Mouse (Mus musculus): ENCODE results near the gene Pitpnc1. TPM values are rescaled to one million over a fixed set of nuclear protein-coding genes. Genes with fewer than 3 reads are reported as not detected.

Gene Pitpnc1
- polyA plus RNA-seq, 1 experiment from 2014 or later, result 36.1 TPM

DNA sequence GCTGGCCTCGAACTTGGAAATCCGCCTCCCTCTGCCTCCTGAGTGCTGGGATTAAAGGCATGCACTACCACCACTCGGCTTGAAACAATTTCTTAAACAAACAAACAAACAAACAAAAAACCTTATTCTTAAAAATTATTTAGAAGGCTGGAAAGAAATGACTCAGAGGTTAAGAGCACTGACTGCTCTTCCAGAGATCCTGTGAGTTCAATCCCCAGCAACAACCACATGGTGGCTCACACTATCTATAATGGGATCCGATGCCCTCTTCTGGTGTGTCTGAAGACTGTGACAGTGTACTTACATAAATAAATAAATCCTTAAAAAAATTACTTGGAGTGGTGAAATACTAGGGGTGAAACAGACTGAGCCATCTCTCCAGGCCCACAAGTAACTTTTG, 309.3 kb downstream of the Pitpnc1 start:
- H3K27ac ChIP-seq, result no peak overlapping the region
- H3K4me3 ChIP-seq, result no peak overlapping the region
- 0 out of 2 replicates have a peak, but pooled peaks cover 4% of the 10 kb centered on the region for H3K9me3 ChIP-seq (replicated peaks)
- H3K36me3 ChIP-seq (ENCODE audit: poor library complexity, severe bottlenecking), result peaks cover 20% of the 10 kb centered on the region
- no peak overlapping the region for H3K4me2 ChIP-seq
- no peaks in the 10 kb centered on the region for H3K4me1 ChIP-seq
- H3K27me3 ChIP-seq, result no peaks in the 10 kb centered on the region
- 89% methylated on average over 4 of the region's 4 CpGs for WGBS
- H3K9ac ChIP-seq, result no peak overlapping the region
- no peak for ATAC-seq

DNA sequence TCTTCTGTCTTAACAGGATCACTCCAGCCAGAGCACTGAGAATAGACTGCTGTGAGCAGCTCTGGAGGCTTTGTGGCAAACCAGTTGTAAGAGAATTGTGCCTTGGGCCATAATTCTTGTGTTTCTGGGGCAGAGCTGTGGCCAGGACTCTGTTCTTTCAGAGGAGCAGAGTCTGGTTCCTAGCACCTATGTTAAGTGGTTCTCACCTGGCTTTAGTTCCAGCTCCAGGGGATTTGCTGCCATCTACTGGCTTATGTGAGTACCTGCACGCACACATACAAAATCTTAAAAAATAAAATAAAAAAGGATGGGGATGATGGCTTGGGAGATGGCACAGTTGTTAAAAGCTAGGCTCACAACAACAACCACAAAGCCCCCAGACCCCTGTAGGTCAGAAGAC, 311.5 kb downstream of the Pitpnc1 start:
- H3K27me3 ChIP-seq, result no peaks in the 10 kb centered on the region
- WGBS, result 53% methylated on average over 1 of the region's 1 CpGs
- no peak overlapping the region for H3K9ac ChIP-seq
- 0 out of 2 replicates have a peak, but pooled peaks cover 6% of the 10 kb centered on the region for H3K36me3 ChIP-seq (ENCODE audit: poor library complexity, severe bottlenecking)
- no peak overlapping the region for H3K4me2 ChIP-seq
- no peaks in the 10 kb centered on the region for H3K4me1 ChIP-seq
- no peak for ATAC-seq
- H3K27ac ChIP-seq, result no peak overlapping the region
- 0 out of 2 replicates have a peak, but pooled peaks cover 4% of the 10 kb centered on the region for H3K9me3 ChIP-seq (replicated peaks)
- no peak overlapping the region for H3K4me3 ChIP-seq

Other genes with a start within 250 kb of the Pitpnc1 start
- gene Psmd12, start 8.8 kb upstream of the Pitpnc1 start, polyA plus RNA-seq (2015; fragmentation: Nextera tagmentation; extraction: Ambion mirVana), result 171 and 174 TPM in 2 replicates
- gene Helz, start 77.2 kb upstream of the Pitpnc1 start, polyA plus RNA-seq (2015; fragmentation: Nextera tagmentation; extraction: Ambion mirVana), result 15.6 and 15.9 TPM in 2 replicates
- gene Cacng1, start 245.8 kb upstream of the Pitpnc1 start, polyA plus RNA-seq (2015; fragmentation: Nextera tagmentation; extraction: Ambion mirVana), result 0.33 TPM in 1 of 2 replicates, not detected in the other